Mouse (Mus musculus) adrenal gland, postnatal 10 days (tissue): ENCODE measurements around the gene Cks2. TPM values are rescaled to one million over a fixed set of nuclear protein-coding genes. Genes with fewer than 3 reads are reported as not detected.
"Not testable (repeated sequence)": the region's sequence is repeated elsewhere in the genome, so short reads cannot be mapped to it uniquely, and the experiment has no call there.

Experiments used
- DNase-seq: peaks from one replicate; pipeline ENCODE4 v3.0.0; 2021; ENCODE audit warnings: mixed read lengths
- long read RNA-seq, 2 experiments: library from polyadenylated mRNA; stranded (forward); transcript quantifications; one replicate each; pipeline ENCODE4 v2.0.0; 2021
- total RNA-seq, 2 experiments: library from RNA; stranded (reverse); gene quantifications; 2 replicates each; pipeline ENCODE4 v1.2.3; 2021

Gene Cks2
- 10 to 100 TPM; 35.6 to 40.6 TPM for total RNA-seq
- long read RNA-seq, experiment 1, transcript Cks2-201 (3 exons, 692 nt), result major isoform, 39 of 43 reads
- long read RNA-seq, experiment 1, partial matches to known transcripts, result 1 of 43 reads
- long read RNA-seq, experiment 1, other reads (novel, unspliced or antisense), result 3 of 43 reads
- long read RNA-seq, experiment 2, transcript Cks2-201 (3 exons, 692 nt), result major isoform, 26 of 34 reads
- long read RNA-seq, experiment 2, partial matches to known transcripts, result 0 of 34 reads
- long read RNA-seq, experiment 2, other reads (novel, unspliced or antisense), result 8 of 34 reads

DNA sequence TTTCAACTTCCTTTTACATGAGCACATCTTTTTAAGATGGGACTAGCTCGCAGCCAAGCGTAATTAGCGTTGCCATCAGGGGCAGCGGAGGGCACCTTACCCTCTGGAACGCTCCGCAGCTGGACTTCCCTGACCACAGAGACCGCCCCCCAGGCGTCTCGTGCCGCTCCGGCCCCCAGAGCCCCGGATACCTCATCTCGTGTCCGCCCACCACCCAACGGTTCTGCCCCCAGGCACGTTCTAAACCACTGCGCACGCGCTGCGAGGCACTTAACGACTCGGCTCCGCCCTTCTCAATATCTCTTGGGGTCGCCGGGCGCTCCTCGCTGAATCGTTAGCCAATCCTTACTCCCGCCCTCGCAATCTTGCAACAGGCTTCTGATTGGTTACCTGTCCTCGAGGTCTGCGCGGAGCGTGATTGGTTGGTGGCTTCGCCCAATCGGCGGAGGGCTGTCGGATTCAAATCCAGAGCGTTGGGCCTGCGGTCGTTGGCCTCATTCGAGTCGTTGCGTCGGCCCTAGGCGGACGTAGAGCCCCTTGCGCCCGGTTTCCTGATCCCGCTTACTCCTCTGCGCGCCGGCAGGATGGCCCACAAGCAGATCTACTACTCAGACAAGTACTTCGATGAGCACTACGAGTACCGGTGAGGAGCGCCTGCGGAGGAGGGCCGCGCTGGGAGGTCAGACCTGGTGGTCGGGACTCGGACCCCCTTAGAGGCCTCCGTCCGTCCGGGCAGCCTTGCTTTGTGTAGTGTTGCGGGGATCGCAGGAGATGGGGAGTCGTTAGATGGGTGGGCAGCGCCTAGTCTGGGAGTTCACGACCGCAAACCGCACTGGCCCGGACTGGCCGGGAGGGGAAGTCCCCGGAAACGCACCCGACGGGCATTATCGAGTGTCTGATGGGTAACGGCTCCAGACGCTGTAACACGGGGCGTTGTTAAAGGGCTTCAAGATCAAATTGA, at the start of gene Cks2:
Gene Cks2 (plus strand): TSS at position 404 of the 961 bp plus-strand sequence.
- peak; percentile 97 for DNase-seq

- no peak for DNase-seq
These were observed 49.6 kb upstream of the Cks2 start for GRCm38 (mm10) chr13:51595404-51595803.

DNA sequence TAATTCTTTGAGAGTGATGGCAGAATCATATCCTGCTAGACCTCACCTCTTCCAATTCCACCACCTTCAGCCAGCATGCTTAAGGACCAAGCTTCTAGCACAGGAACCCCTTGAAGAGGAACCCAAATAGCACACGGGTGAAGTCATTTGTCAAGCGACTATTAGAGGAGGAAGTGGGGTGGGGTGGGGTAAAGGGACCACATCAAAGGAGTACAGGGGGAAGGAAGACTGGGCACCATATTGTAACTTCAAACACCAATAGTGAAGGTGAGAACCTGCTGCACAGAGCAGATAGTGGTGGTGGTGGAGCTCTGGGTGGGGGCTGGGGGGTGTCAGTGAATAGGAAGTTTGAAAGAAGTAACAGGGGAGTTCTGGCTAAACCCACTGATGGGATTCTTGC, 47.0 kb upstream of the Cks2 start:
- DNase-seq, result no peak

DNA sequence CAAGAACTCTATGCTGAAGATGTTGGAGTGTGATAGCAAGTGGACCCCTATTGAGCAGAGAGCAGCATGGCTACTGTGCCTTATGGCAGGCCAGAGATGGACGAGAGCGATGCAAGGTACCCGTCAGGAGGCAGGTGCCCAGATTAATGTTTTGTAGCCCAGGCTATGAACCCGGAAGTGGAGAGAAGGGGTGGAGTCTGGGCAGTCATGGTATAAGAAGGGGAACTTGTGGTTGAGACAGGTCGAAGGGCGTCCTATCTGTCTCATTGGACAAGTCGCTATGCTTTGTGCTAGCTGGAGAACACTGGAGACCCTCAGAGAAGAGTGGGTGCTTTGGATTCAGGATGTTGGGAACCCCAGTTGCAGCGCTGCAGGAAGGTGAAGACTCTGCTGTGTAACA, 44.9 kb upstream of the Cks2 start:
- no peak for DNase-seq

DNA sequence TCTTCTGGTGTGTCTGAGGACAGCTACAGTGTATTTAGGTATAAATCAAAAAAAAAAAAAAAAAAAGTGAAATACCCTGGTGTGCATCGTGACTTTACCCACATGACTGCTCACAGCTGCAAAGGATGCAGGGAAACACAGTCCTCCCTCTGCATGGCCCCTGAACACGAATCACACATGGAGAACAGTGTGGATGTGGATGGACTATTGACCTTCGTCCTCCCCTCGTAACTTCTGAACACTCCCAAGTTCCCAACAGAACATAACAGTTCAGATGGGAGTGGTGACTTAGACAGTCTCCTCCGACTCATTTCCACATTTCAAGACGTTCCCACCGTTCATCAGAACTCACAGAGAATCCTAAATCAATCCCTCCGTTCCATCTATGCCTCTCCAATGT, 42.3 kb upstream of the Cks2 start:
- no peak for DNase-seq

GRCm38 (mm10) chr13:51603221-51603893, 41.7 kb upstream of the Cks2 start:
- peak; percentile 18 for DNase-seq

GRCm38 (mm10) chr13:51603894-51604244, 41.2 kb upstream of the Cks2 start:
- no peak for DNase-seq

DNA sequence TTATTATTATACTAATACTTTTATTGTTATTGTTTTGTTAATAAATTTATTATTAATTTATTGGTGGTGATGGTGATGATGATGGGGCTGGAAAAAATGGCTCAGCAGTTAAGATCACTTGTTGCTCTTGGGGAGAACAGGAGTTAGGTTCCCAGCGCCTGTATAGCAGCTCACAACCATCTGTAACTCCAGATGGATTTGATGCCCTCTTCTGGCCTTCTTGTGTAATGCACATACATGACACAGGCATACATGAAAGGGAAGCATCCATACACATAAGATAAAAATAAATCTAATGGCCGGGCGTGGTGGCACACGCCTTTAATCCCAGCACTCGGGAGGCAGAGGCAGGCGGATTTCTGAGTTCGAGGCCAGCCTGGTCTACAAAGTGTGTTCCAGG, 35.8 kb upstream of the Cks2 start:
- no peak for DNase-seq

DNA sequence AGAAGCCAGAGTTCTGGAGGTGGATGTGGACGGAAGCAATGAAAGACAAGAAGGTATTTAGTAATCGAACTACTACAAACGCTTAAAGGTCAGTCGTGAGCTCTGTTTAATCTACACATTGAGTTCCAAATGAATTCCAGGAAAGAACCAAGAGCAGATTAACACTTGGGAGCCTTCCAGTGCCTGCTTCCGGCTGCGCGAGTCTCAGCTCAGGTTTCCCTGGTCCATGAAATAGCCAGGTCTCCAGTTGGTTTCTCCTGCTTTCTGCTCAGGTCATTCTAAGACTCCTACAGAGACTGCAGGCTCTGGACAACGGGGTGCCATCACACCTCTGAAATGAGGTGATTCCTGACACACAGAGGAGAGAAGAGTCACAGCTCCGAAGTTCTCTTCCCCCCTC, 34.0 kb upstream of the Cks2 start:
- no peak for DNase-seq

GRCm38 (mm10) chr13:51611500-51611899, 33.5 kb upstream of the Cks2 start:
- DNase-seq, result no peak

DNA sequence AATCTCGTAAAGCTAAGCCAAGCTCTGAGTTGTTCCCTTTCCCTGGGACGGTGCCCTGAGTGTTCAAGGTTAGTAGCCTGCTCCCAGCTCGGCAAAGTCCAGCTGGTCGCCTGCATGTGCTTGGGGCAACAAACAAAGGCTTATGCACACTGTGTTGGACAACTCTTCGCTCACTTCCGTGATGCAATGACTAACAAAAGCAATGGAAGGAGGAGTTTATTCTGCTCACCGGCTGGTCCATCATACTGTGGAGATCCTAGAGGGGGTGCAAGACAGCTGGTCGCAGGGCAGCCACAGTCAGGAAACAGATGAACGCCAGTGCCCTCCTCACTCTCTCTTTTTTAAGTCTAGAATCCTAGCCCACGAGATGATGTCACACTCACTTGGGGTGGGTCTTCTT, 29.2 kb upstream of the Cks2 start:
- DNase-seq, result no peak

DNA sequence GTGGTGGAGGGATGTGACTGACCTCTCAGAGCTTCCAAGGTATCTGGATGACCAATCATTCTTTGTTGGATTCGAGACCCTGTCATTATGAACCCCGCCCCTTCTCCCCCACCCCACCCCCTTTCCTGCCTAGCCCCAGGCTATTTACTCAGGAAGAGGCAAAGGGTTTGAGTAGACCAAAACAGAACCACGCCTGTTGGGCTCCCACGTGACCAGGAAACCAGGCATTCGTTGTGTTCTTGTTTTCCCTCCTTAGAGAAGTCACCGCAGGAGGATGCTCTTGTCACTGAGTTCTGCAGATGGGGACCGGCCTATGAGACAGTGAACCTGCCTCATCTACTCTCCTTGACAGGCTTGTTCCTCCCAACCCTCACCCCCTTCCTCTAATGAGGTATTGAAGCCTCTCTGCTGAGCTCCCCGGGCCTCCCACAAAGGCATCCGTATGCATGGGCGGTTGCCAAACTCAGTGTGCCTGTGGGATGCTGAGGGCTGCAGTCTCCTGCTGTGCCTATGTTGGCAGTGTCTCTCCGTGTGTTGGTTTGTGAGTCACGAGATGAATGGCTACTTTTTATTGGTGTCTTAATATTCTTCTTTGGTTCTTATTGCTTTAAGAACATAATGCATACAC, 28.5 kb upstream of the Cks2 start:
- DNase-seq, result no peak

DNA sequence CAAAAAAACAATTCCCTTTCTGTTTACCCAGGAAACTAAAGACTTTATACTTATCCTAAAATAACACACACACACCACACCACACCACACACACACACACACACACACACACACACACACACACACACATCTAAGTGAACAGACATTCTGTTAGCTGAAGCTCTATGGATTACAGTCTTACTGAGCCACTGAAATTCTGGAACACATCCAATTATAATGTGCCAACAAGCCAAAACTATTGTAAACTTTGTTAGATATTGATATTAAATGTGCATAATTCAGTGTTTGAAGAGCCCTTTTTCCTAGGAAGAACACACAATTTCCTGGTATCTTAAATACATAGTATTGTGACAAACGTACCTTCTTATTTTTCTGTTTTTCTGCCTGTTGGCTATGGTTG, 27.7 kb upstream of the Cks2 start:
- no peak for DNase-seq

DNA sequence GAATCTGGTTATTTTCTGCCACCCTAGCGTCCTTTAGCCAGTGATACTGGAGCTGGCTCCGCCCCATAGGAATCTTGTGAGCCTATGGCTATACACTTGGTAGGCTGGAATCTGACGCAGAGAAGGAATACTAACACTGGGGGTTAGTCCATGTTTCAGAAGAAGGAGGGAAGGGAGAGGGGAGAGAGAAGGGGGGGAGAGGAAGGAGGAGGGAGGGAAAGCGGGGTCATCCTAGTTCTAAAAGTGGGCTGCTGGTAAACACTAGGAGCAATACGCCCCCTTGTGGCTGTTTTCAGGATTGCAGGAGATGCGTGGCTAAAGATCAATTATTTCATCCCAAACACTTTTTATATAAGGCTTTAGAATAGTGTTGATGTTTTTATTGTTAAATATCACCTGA, 27.2 kb upstream of the Cks2 start:
- peak; percentile 70 for DNase-seq

DNA sequence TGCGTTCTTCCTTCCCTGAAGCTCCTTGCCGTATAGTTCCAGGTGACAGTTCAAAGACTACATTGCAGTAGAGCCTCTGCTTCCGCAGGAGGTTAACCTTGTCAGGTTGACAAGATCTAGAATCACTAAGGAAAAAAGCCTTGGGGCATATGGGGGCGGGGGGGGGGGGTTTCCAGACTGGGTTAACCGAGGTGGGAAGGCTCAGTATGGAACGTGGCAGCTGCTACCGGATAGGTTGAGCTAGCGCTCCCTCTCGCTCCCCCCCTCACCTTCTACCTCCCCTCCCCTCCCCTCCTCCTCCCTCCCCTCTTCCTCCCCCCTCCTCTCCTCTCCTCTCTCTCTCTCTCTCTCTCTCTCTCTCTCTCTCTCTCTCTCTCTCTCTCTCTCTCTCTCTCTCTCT, 26.4 kb upstream of the Cks2 start:
- no peak for DNase-seq

DNA sequence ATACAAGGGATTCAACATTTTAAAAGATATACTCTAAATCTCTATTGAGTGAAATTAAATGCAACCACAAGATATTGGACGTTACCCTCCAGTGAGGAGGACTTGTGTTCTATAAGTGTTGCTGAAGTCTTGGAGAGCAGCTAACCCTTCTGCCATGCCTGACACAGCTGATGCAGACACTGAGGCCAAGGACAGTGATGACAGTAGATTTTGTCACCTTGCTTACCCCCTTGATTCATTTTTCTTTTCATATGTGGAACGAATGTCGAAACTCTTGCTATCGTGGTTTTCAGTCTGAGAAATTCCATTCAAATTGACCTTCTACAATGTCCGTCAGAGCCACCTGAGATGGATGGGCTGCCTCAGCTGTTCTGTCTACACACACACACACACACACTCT, 22.4 kb upstream of the Cks2 start:
- DNase-seq, result no peak

DNA sequence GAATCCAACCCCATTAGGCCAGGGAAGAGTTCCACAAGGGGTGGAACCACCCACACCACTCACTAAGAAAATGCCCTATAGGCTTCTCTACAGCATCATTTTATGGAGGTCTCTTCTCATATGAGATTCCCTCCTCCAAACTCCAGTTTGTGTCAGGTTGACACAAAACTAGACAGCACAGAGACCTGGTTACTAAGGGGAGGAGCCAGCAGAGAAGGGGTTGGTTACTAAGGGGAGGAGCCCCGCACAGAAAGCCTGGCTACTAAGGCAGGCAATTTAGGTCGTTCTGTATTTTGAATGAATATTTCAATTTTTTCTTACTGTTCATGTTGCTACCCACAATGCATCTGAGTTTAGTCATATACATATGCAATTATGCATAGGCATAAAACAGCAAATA, 21.4 kb upstream of the Cks2 start:
- DNase-seq, result no peak

- no peak for DNase-seq
These were observed 16.7 kb upstream of the Cks2 start for GRCm38 (mm10) chr13:51628273-51628848.

- no peak for DNase-seq
These were observed 13.6 kb upstream of the Cks2 start for GRCm38 (mm10) chr13:51631354-51631992.

- DNase-seq, result no peak
These were observed 12.3 kb upstream of the Cks2 start for GRCm38 (mm10) chr13:51632560-51633218.

- DNase-seq, result not testable (repeated sequence)
These were observed 9.6 kb upstream of the Cks2 start for GRCm38 (mm10) chr13:51635384-51635783.
